Mouse (Mus musculus) spleen, embryonic (tissue): Measurements from ENCODE around the gene Nin.

Experiments
- CTCF ChIA-PET: fragments of 350-600 bp; sonication (Branson Sonifier 250); formaldehyde crosslinking; loops from one replicate; lab custom pipeline; 2022; lab: Charles Lee

The Nin gene

DNA sequence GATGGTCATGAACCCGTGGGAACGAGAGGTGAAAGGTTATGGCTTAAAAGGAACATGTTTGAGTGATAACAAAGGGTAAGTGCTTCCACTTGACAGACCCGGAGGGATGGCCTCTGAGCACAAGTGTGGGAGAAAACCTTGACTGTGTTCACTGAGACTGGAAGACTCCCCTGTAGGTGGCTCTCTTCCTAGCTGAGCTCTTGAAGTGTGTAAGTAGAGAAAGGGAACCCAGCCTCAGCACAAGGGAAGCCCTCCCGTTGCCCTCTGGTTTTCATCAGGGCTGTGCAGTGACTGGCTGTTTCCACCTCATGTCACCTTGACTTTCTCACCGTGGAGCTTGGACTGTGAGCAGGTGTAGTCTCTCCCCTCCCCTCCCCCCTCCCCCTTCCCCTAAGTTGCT is 15.6 kb upstream of the Nin start:
- CTCF ChIA-PET = interaction anchor here (0.6 kb wide), 1 partner anchor 8 kb away, joined by 3 read pairs; no protein-coding TSS in a partner anchor

DNA sequence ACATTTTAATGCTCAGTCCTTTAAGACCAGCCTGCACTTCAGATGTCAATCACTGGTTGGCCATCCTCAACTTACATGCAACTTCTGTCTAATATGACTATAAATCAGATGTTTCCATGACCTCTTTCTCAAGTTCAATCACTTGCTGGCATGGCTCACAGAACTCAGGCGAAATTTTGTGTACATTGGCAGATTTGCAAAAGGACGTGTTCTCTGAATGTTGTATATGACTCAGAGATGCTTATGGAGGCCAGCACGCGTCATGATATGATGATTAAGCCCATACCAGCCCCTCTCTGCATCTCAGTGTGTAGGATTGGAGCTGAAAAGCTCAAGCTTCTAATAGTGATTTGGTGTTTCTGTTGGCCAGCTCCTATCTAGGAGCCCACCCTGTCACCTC is 13.1 kb upstream of the Nin start:
- CTCF ChIA-PET = no interaction called here

DNA sequence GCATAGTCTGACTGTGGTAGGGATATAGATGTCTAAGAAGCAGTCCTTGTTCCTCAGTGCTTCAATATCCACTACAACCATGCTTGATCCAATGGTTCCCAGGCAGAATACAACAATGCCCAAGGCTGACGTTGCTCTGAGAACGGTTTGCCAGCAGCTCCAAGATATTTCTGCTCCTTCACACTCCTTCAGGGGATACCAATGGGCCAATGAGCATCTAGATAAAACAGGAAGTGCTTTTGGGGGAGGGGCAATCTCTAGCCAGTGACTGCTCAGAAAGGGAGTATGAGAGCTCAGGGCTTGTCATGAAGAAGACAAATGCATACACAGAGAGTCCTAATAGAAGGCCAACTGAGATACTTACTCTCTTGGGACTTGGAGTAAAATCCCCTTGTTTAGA is 6.0 kb upstream of the Nin start:
- CTCF ChIA-PET = interaction anchor here (0.7 kb wide), 1 partner anchor 760 kb away, joined by 7 read pairs; no protein-coding TSS in a partner anchor

- CTCF ChIA-PET = no interaction called here
These were observed 5.3 kb upstream of the Nin start for GRCm38 (mm10) chr12:70118721-70119345.

GRCm38 (mm10) chr12:70117146-70117545 is 3.6 kb upstream of the Nin start:
- CTCF ChIA-PET = no interaction called here

DNA sequence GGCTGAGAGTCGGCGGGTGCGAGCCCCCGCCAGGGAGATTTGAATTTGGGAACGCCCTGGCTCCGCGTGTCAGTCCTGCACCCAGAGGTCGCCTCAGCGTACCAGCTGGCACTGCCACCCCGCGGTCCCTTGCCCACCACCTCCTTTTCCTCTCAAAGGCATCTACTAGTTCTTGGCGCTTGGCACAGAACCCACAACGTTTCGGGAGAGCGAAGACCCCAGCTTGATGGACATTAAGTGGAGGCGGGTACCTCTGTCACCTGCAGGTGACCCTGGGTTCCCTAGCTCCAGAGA is 1.5 kb downstream of the Nin start:
- CTCF ChIA-PET = interaction anchor here (0.6 kb wide), 1 partner anchor 127 kb away, joined by 4 read pairs; no protein-coding TSS in a partner anchor

DNA sequence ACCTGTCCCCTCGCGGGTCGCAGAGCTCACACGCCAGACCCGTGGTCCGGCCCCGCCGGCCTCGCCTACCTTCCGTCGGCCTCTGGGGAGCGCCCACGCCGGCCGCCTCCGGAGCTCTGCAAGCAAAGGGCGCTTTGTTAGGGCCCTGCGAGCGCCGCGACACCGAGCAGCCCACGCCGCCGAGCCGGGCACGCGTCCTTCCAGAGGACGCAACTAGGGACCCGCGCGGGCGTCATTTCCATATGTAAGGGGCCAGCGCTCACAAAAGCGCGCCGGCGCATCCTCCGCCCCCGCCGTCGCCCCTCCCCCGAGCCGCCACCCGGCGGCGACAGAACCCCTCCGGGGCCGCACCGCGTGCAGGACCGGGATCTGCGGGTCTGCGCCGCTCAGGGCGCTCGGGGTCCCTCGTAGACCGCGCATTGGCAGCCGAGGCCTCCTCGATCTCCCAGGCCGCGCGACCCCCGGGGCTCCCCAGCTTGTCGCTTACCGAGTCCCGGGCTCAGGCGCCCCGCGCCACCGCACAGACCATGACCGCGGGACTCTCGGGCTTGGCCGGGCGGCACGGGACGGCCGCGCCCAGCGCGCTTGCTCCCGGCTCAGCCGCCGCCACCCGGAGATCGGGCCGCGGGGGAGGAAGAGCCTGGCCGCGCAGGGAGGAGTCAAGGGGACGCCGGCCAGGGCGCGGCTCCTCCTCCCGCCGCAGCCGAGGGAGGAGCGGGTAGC is 2.0 kb downstream of the Nin start:
- CTCF ChIA-PET = interaction anchor here (1.0 kb wide), 1 partner anchor 25 kb away, joined by 3 read pairs; no protein-coding TSS in a partner anchor

GRCm38 (mm10) chr12:70111117-70111366 is 2.5 kb downstream of the Nin start:
- CTCF ChIA-PET = interaction anchor here (0.6 to 1.0 kb wide), 2 partner anchors 25 to 979 kb away, joined by 3 to 5 read pairs; no protein-coding TSS in a partner anchor

GRCm38 (mm10) chr12:70110375-70111116 is 3.0 kb downstream of the Nin start:
- CTCF ChIA-PET = interaction anchor here (0.6 to 1.0 kb wide), 2 partner anchors 26 to 979 kb away, joined by 3 to 5 read pairs; no protein-coding TSS in a partner anchor

GRCm38 (mm10) chr12:70109921-70110320 is 3.6 kb downstream of the Nin start:
- CTCF ChIA-PET = no interaction called here

- CTCF ChIA-PET = no interaction called here
These were observed 5.4 kb downstream of the Nin start for GRCm38 (mm10) chr12:70108104-70108503.

DNA sequence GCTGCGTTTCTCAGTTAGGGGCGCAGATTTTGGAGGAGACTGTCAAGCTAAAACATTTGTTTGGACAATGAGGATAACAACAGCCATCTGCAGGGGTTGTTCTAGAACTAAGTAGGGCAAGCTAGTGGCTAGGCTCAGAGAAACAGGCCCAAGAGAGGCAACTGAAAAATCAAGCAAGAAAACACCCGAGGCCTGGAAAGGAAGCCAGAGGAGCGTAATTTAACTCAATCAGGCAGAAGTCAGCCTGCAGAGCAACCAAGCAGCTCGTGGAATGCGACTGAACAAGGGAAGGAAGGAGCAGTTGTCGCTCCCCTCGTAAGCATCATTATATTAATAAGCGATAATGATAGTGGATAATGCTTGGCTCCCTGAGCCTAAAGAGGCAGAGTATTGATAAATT is 7.0 kb downstream of the Nin start:
- CTCF ChIA-PET = no interaction called here

DNA sequence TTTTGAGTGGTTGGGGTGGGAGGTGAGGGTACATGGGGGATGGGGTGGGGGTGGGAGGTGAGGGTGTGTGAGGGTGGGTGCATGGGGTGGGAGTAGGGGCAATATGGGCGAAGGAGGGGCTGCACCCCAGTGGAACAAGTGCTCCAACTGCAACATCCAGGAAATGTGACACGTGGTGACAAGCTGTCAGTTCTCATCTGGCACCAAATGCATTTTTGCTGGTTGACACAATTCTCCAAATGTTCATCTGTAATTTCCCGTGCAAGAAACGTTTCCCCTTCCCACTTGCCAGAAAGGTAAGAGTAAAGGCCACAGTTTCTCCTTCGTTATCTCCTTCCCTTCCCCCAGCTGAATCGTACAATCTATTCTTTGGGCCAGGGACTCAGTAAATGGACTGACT is 7.6 kb downstream of the Nin start:
- CTCF ChIA-PET = interaction anchor here (0.6 to 0.8 kb wide), 2 partner anchors 23 to 347 kb away, joined by 3 to 4 read pairs; no protein-coding TSS in a partner anchor

DNA sequence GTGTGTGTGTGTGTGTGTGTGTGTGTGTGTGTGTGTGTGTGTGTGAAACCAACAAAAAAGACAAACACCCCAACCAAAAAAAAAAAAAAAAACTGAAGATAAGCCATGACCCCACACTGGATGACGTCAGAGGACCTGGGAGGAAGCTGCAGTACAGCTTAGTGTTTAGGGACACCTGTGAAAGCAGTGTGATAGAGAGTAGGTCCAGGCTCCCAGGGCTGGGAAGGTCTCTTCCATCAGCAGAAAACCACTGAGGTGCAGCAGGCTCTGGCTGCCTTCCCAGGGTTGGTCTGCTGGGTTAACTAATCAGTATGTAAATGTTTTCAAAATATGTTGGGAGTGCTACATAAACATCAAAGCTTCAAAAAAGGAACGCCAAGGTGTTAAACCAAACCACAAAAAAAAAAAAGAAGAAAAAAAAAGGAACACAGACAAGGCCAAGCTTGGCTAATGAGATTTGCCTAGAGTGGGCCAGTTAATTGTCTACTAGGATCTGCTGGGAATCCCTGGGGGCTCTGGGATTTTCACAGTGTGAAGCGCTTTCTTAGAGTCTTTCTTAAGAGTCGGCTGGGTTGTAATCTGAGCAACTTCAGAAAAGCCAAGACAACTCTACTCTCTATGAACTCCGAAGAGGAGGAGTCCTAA is 8.6 kb downstream of the Nin start:
- CTCF ChIA-PET = interaction anchor here (0.6 to 0.8 kb wide), 3 partner anchors 50 to 346 kb away, joined by 3 read pairs; no protein-coding TSS in a partner anchor

GRCm38 (mm10) chr12:70104199-70104598 is 9.3 kb downstream of the Nin start:
- CTCF ChIA-PET = no interaction called here

- CTCF ChIA-PET = no interaction called here
These were observed 10.3 kb downstream of the Nin start for GRCm38 (mm10) chr12:70103257-70103656.

GRCm38 (mm10) chr12:70102426-70102825 is 11.1 kb downstream of the Nin start:
- CTCF ChIA-PET = interaction anchor here (0.6 kb wide), 1 partner anchor 18 kb away, joined by 8 read pairs; no protein-coding TSS in a partner anchor

- CTCF ChIA-PET = no interaction called here
These were observed 11.7 kb downstream of the Nin start for GRCm38 (mm10) chr12:70101823-70102222.

GRCm38 (mm10) chr12:70097901-70098300 is 15.6 kb downstream of the Nin start:
- CTCF ChIA-PET = no interaction called here

- CTCF ChIA-PET = no interaction called here
These were observed 16.2 kb downstream of the Nin start for GRCm38 (mm10) chr12:70097316-70097715.

GRCm38 (mm10) chr12:70093266-70093893 is 20.1 kb downstream of the Nin start:
- CTCF ChIA-PET = no interaction called here
